Mouse (Mus musculus) gastrocnemius, adult 8-10 months (tissue): ENCODE measurements around the gene Otud3. TPM values are rescaled to one million over a fixed set of nuclear protein-coding genes. Genes with fewer than 3 reads are reported as not detected.
"Not testable (repeated sequence)": the region's sequence is repeated elsewhere in the genome, so short reads cannot be mapped to it uniquely, and the experiment has no call there.

ENCODE experiments used
- DNase-seq, 2 experiments: peaks; one replicate each; pipeline ENCODE4 v3.0.0; 2022; ENCODE audit warnings: low spot score in 2 of 2
- total RNA-seq, 4 experiments: library from RNA; stranded (reverse); gene quantifications; 2 replicates each; pipeline ENCODE4 v1.2.4; 2022

Otud3 gene
- total RNA-seq, 4 experiments from 2014 or later, result 16.6 to 22.7 (median 19.5) TPM

- DNase-seq, result no peak
Observed at GRCm38 (mm10) chr4:138892655-138893054, 21.1 kb downstream of the Otud3 start.

- peak in 1 of 2 experiments; percentile 32 for DNase-seq
Observed at GRCm38 (mm10) chr4:138889635-138890034, 24.1 kb downstream of the Otud3 start.

GRCm38 (mm10) chr4:138889165-138889564 is 24.6 kb downstream of the Otud3 start:
- no peak for DNase-seq

- peak; percentile 73 to 75 for DNase-seq
Observed at GRCm38 (mm10) chr4:138884261-138884660, 29.5 kb downstream of the Otud3 start.

GRCm38 (mm10) chr4:138882179-138882578 is 31.6 kb downstream of the Otud3 start:
- DNase-seq, result no peak

GRCm38 (mm10) chr4:138880811-138881584 is 32.7 kb downstream of the Otud3 start:
- no peak for DNase-seq

- DNase-seq, result no peak
Observed at GRCm38 (mm10) chr4:138879808-138880207, 33.9 kb downstream of the Otud3 start.

GRCm38 (mm10) chr4:138878783-138879182 is 35.0 kb downstream of the Otud3 start:
- DNase-seq, result no peak

GRCm38 (mm10) chr4:138877731-138878130 is 36.0 kb downstream of the Otud3 start, which contains the start of gene Pla2g2e:
Gene Pla2g2e, plus strand, starts transcription at chr4:138877942.
- no peak for DNase-seq

GRCm38 (mm10) chr4:138875986-138876385 is 37.8 kb downstream of the Otud3 start:
- no peak for DNase-seq

GRCm38 (mm10) chr4:138875275-138875674 is 38.5 kb downstream of the Otud3 start:
- DNase-seq, result not testable (repeated sequence)

GRCm38 (mm10) chr4:138873864-138874263 is 39.9 kb downstream of the Otud3 start, which contains the start of gene Gm13030:
Gene Gm13030, minus strand, starts transcription at chr4:138873964.
- no peak for DNase-seq

GRCm38 (mm10) chr4:138868666-138869065 is 45.1 kb downstream of the Otud3 start:
- DNase-seq, result no peak

- peak; percentile 44 to 72 for DNase-seq
Observed at GRCm38 (mm10) chr4:138866413-138866812, 47.3 kb downstream of the Otud3 start.

GRCm38 (mm10) chr4:138865991-138866390 is 47.8 kb downstream of the Otud3 start:
- no peak for DNase-seq

GRCm38 (mm10) chr4:138865092-138865491 is 48.7 kb downstream of the Otud3 start:
- no peak for DNase-seq

- no peak for DNase-seq
Observed at GRCm38 (mm10) chr4:138863344-138863998, 50.3 kb downstream of the Otud3 start, which contains the start of gene Pla2g5. Gene Pla2g5, minus strand, starts transcription at chr4:138863482.

- DNase-seq, result peak in 1 of 2 experiments; percentile 28
Observed at GRCm38 (mm10) chr4:138859728-138860127, 54.0 kb downstream of the Otud3 start.

- DNase-seq, result no peak
Observed at GRCm38 (mm10) chr4:138859245-138859644, 54.5 kb downstream of the Otud3 start.

GRCm38 (mm10) chr4:138858446-138858845 is 55.3 kb downstream of the Otud3 start:
- no peak for DNase-seq

GRCm38 (mm10) chr4:138857576-138857975 is 56.2 kb downstream of the Otud3 start:
- DNase-seq, result no peak

- DNase-seq, result peak in 1 of 2 experiments; percentile 16
Observed at GRCm38 (mm10) chr4:138856491-138856890, 57.3 kb downstream of the Otud3 start.
